Mouse (Mus musculus): ENCODE data around the gene Csrnp3. TPM values are rescaled to one million over a fixed set of nuclear protein-coding genes. Genes with fewer than 3 reads are reported as not detected.

Csrnp3 gene
- total and polyA plus RNA-seq, 3 experiments, result not detected

DNA sequence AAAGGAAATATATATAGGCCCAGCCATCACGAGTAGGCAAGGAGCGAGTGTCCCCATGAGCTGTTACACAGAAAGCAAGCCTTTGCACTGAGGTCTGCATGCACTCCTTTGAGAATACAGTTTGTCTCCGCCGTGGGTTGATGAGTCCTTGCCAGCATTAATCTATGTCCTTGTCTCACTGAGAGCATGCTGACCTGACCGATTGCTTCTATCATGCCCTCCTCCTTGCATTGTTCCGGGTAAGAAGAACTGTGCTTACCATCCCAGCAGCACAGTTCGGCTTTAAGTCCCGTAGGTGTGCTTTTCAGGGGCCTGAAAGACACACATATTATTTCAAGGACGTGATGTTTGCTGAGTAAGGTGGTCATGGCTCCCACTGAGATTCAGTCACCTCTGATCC is 173.1 kb downstream of the Csrnp3 start:
- H3K79me2 ChIP-seq (ENCODE audit: control insufficient read depth, insufficient read depth, low read length, poor library complexity), result no peaks in the 10 kb centered on the region
- no peaks in the 10 kb centered on the region for H3K36me3 ChIP-seq (ENCODE audit: control insufficient read depth in 1 of 2, insufficient read depth in 2 of 2, low read length in 2 of 2)
- H3K9me3 ChIP-seq (replicated peaks; ENCODE audit: insufficient read depth, low read length), result no peaks in the 10 kb centered on the region
- H3K4me3 ChIP-seq (ENCODE audit: control insufficient read depth in 1 of 2, insufficient read depth in 1 of 2, low read depth in 2 of 2, low read length in 2 of 2), result no peak overlapping the region
- DNase-seq (ENCODE audit: low read depth, low spot score), result no peak
- TF ChIP-seq TAL1 (IDR thresholded peaks at IDR 0.05; ENCODE audit: low read length) (no peak), ZC3H11A (IDR thresholded peaks at IDR 0.05; ENCODE audit: low read depth, low read length) (no peak), MYB (IDR thresholded peaks at IDR 0.05; ENCODE audit: low read depth, low read length) (no peak), HCFC1 (IDR thresholded peaks at IDR 0.05; ENCODE audit: low read depth, low read length) (no peak), NELFE (IDR thresholded peaks at IDR 0.05; ENCODE audit: low read depth, low read length) (no peak), MEF2A (IDR thresholded peaks at IDR 0.05; ENCODE audit: extremely low read depth, insufficient replicate concordance, low read depth, low read length, poor library complexity, severe bottlenecking) (no peak), MAFK (IDR thresholded peaks at IDR 0.05; ENCODE audit: borderline replicate concordance, low read depth, low read length) (no peak)
- no peaks in the 10 kb centered on the region for H3K27me3 ChIP-seq (ENCODE audit: control insufficient read depth in 1 of 2, insufficient read depth in 2 of 2, low read length in 2 of 2)
- H3K4me1 ChIP-seq (ENCODE audit: control insufficient read depth in 1 of 2, insufficient read depth in 2 of 2, low read length in 2 of 2), result no peaks in the 10 kb centered on the region
- H3K27ac ChIP-seq (ENCODE audit: control insufficient read depth, low read depth, low read length), result no peak overlapping the region
- no peak overlapping the region for H3K9ac ChIP-seq (ENCODE audit: control insufficient read depth, low read depth, low read length, poor library complexity, severe bottlenecking)

- no peak overlapping the region for H3K27ac ChIP-seq (ENCODE audit: control insufficient read depth, low read depth, low read length)
- H3K79me2 ChIP-seq (ENCODE audit: control insufficient read depth, insufficient read depth, low read length, poor library complexity), result no peaks in the 10 kb centered on the region
- no peak overlapping the region for H3K4me3 ChIP-seq (ENCODE audit: control insufficient read depth in 1 of 2, insufficient read depth in 1 of 2, low read depth in 2 of 2, low read length in 2 of 2)
- no peak for DNase-seq (ENCODE audit: low read depth, low spot score)
- no peak overlapping the region for H3K9ac ChIP-seq (ENCODE audit: control insufficient read depth, low read depth, low read length, poor library complexity, severe bottlenecking)
- no peak for TF ChIP-seq MAX (IDR thresholded peaks at IDR 0.05; ENCODE audit: low read length)
- no peak for TF ChIP-seq MAFK (IDR thresholded peaks at IDR 0.05; ENCODE audit: borderline replicate concordance, low read depth, low read length)
- no peak for TF ChIP-seq TAL1 (IDR thresholded peaks at IDR 0.05; ENCODE audit: low read length)
- no peak for TF ChIP-seq CTCF (IDR thresholded peaks at IDR 0.05 in 2 of 3, conservative IDR thresholded peaks at IDR 0.05 in 1 of 3; ENCODE audit: control insufficient read depth in 1 of 3, insufficient read depth in 1 of 3, low read depth in 2 of 3, low read length in 3 of 3, poor library complexity in 1 of 3, severe bottlenecking in 1 of 3)
- TF ChIP-seq TCF12 (IDR thresholded peaks at IDR 0.05; ENCODE audit: low read depth, low read length), result no peak
- TF ChIP-seq POLR2AphosphoS5 (IDR thresholded peaks at IDR 0.05; ENCODE audit: borderline replicate concordance, low read depth, low read length), result no peak
- TF ChIP-seq ZMIZ1 (IDR thresholded peaks at IDR 0.05; ENCODE audit: low read depth, low read length), result no peak
- TF ChIP-seq CHD2 (IDR thresholded peaks at IDR 0.05; ENCODE audit: low read length), result no peak
- TF ChIP-seq EP300 (IDR thresholded peaks at IDR 0.05; ENCODE audit: low read depth in 1 of 2, low read length in 2 of 2), result no peak
- TF ChIP-seq RAD21 (IDR thresholded peaks at IDR 0.05; ENCODE audit: low read depth, low read length), result no peak
- no peak for TF ChIP-seq POLR2AphosphoS2 (IDR thresholded peaks at IDR 0.05; ENCODE audit: low read length)
- no peak for TF ChIP-seq CHD1 (IDR thresholded peaks at IDR 0.05; ENCODE audit: low read depth, low read length)
- H3K9me3 ChIP-seq (replicated peaks; ENCODE audit: insufficient read depth, low read length), result no peaks in the 10 kb centered on the region
- H3K36me3 ChIP-seq (ENCODE audit: control insufficient read depth in 1 of 2, insufficient read depth in 2 of 2, low read length in 2 of 2), result no peaks in the 10 kb centered on the region
- H3K4me1 ChIP-seq (ENCODE audit: control insufficient read depth in 1 of 2, insufficient read depth in 2 of 2, low read length in 2 of 2), result no peaks in the 10 kb centered on the region
- H3K27me3 ChIP-seq (ENCODE audit: control insufficient read depth in 1 of 2, insufficient read depth in 2 of 2, low read length in 2 of 2), result no peaks in the 10 kb centered on the region
Measured at GRCm38 (mm10) chr2:66019235-66019634, 173.7 kb downstream of the Csrnp3 start.
